Mouse (Mus musculus): ENCODE data around the gene 2300009A05Rik. TPM values are rescaled to one million over a fixed set of nuclear protein-coding genes. Genes with fewer than 3 reads are reported as not detected.

2300009A05Rik gene
- polyA plus RNA-seq (2012; fragmentation: generic; extraction: Trizol): 10 to 100 TPM; 18.2 to 20.8 TPM

GRCm38 (mm10) chr9:63398611-63399462 lies at the start of gene 2300009A05Rik:
Gene 2300009A05Rik (minus strand): TSS chr9:63399246.

GRCm38 (mm10) chr9:63377270-63378142 lies 21.5 kb downstream of the 2300009A05Rik start, which contains the start of gene Map2k5:
Gene Map2k5 (minus strand): TSS chr9:63377902.

Other genes with a start within 250 kb of the 2300009A05Rik start
- 10 to 100 TPM; 11.7 to 23.2 TPM for gene Map2k5, start 21.3 kb downstream of the 2300009A05Rik start, polyA plus RNA-seq (2012; fragmentation: generic; extraction: Trizol)
- not detected for gene Iqch, start 203.2 kb upstream of the 2300009A05Rik start, polyA plus RNA-seq (2012; fragmentation: generic; extraction: Trizol)
- gene Aagab, start 203.4 kb upstream of the 2300009A05Rik start, polyA plus RNA-seq (2012; fragmentation: generic; extraction: Trizol): 10 to 100 TPM in 1 of 2 experiments, 1 to 10 TPM in 1; 3.6 to 10.7 TPM

Measured in C3H10T1/2 (cell line).